Mouse (Mus musculus): ENCODE results near the gene Scgb1a1. TPM values are rescaled to one million over a fixed set of nuclear protein-coding genes. Genes with fewer than 3 reads are reported as not detected.

The Scgb1a1 gene
- polyA plus RNA-seq, 1 experiment from 2014 or later: not detected

DNA sequence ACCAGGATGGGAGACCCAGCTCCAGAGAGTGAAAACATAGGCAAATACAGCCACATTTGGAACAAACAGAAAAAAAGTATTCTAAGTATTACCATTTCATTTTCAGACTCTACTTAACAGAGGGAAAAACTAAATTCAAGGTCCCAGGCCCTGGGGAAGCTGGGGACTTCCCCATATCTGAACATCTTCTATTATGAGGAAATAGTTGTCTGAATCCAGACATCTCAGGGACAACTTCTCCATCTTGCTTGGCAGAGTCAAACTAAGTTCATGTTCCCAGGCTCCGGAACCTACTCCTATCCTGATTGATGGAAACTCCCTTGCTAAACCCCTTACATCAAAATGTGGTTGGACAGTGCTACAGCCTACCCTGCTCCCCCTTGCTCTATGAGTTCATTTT lies 34.6 kb upstream of the Scgb1a1 start:
- no peak overlapping the region for H3K4me3 ChIP-seq (replicated peaks; ENCODE audit: low read depth, low read length)
- WGBS: 84% methylated on average over 1 of the region's 1 CpGs
- no peak overlapping the region for H3K4me2 ChIP-seq (ENCODE audit: low read length)
- no peak for TF ChIP-seq CTCF (IDR thresholded peaks at IDR 0.05; ENCODE audit: low read depth)
- no peak for DNase-seq (ENCODE audit: low spot score)
- H3K36me3 ChIP-seq (ENCODE audit: insufficient read depth, low read length): 0 out of 2 replicates have a peak, but pooled peaks cover 2% of the 10 kb centered on the region
- no peak overlapping the region for H3K9ac ChIP-seq (ENCODE audit: low read depth, low read length)
- no peak overlapping the region for H3K27ac ChIP-seq
- no peaks in the 10 kb centered on the region for H3K9me3 ChIP-seq (replicated peaks; ENCODE audit: low read length)
- no peak for ATAC-seq (replicated peaks; ENCODE audit: low FRiP score, low read depth)
- no peaks in the 10 kb centered on the region for H3K4me1 ChIP-seq (replicated peaks; ENCODE audit: insufficient read depth, low read length)
- H3K27me3 ChIP-seq (ENCODE audit: insufficient read depth, low read length): no peaks in the 10 kb centered on the region

DNA sequence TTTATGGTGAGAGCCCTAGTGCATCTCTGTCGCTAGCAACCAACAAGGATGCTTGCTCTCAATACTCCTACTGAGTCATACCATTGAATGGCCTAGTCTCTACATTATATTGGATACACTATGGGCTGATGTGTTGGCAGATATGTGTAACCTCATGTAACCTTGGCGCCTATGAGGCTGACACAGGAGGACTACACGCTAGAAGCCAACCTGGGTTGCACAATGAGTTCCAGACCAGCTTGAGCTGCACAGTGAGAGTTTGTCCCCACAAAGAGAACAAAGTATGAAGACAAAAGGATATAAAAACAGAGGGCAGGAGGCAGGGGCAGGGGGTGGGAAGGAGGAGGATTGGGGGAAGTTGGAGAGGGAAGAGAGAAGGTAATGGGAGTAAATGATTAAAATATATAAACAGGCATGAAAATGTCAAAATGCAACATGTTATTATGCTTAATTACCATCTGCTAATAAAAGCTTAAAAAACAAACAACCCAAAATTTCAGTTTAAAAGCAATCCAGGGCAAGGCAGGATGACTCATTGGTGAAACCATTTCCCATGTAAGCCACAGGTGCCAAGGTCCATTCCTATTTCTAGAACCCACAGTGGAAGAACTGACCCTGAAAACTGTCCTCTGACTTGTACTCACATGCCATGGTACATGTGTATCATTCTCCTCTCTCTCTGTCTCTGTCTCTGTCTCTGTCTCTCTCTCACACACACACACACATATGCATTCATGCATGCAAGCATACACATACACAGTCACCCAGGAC lies 32.1 kb upstream of the Scgb1a1 start:
- Histone ChIP-seq H3K4me2 (ENCODE audit: low read length) (no peak overlapping the region), H3K27ac (no peak overlapping the region), H3K9ac (ENCODE audit: low read depth, low read length) (no peak overlapping the region), H3K4me3 (replicated peaks; ENCODE audit: low read depth, low read length) (no peak overlapping the region), H3K36me3 (ENCODE audit: insufficient read depth, low read length) (peaks cover 10% of the 10 kb centered on the region; the same call in 1 of the 2 replicates), H3K27me3 (ENCODE audit: insufficient read depth, low read length) (no peaks in the 10 kb centered on the region), H3K4me1 (replicated peaks; ENCODE audit: insufficient read depth, low read length) (no peaks in the 10 kb centered on the region), H3K9me3 (replicated peaks; ENCODE audit: low read length) (no peaks in the 10 kb centered on the region)
- ATAC-seq (replicated peaks; ENCODE audit: low FRiP score, low read depth) (no peak), DNase-seq (ENCODE audit: low spot score) (no peak)
- 96% methylated on average over 3 of the region's 3 CpGs for WGBS
- TF ChIP-seq CTCF (IDR thresholded peaks at IDR 0.05; ENCODE audit: low read depth): no peak

DNA sequence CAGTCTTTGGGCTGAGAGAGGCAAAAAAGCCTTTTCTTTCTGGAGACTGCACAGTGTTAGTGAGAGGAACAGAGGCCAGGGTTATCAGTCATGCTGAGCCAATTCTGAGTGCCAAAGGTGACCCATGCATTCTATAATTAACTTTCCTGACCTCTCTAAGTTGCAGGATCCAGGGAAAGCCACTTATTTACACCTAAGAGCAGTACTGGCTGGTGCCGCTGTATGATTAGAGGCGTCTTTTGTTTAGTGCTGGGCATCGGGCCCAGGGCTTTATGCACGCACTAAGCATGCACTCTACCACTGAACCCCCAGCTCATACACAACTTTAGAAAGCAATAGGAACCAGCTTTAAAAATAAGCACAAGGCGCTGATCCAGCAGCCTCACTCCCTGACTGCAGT lies 29.5 kb upstream of the Scgb1a1 start:
- H3K27me3 ChIP-seq (ENCODE audit: insufficient read depth, low read length): no peaks in the 10 kb centered on the region
- no peak for TF ChIP-seq CTCF (IDR thresholded peaks at IDR 0.05; ENCODE audit: low read depth)
- ATAC-seq (replicated peaks; ENCODE audit: low FRiP score, low read depth) (no peak), DNase-seq (ENCODE audit: low spot score) (no peak)
- H3K27ac ChIP-seq: no peak overlapping the region
- H3K36me3 ChIP-seq (ENCODE audit: insufficient read depth, low read length): peaks cover 25% of the 10 kb centered on the region; the same call in 1 of the 2 replicates
- 79% methylated on average over 5 of the region's 5 CpGs for WGBS
- no peak overlapping the region for H3K4me3 ChIP-seq (replicated peaks; ENCODE audit: low read depth, low read length)
- H3K9ac ChIP-seq (ENCODE audit: low read depth, low read length): no peak overlapping the region
- no peak overlapping the region for H3K4me2 ChIP-seq (ENCODE audit: low read length)
- H3K4me1 ChIP-seq (replicated peaks; ENCODE audit: insufficient read depth, low read length): no peaks in the 10 kb centered on the region
- H3K9me3 ChIP-seq (replicated peaks; ENCODE audit: low read length): no peaks in the 10 kb centered on the region

DNA sequence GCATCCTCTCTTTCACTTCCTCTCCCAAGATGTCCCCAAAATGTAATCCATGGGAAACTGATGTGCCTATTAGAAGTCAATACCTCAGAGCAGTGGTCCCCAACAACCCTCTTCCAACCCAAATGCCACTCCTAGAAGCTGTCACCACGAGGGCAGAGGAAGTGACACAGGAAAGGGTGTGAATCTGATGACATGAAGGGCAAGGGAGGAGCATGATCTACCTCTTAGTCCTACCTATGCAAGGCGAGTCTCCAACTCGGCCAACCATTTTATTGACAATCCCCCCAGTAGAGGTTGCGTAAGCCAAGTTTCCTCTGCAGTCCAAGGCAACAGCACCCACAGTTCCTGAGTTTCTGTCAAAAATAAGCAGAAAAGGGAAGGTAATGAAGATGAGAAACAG lies 28.5 kb upstream of the Scgb1a1 start:
- TF ChIP-seq CTCF (IDR thresholded peaks at IDR 0.05; ENCODE audit: low read depth): no peak
- ATAC-seq (replicated peaks; ENCODE audit: low FRiP score, low read depth) (no peak), DNase-seq (ENCODE audit: low spot score) (no peak)
- Histone ChIP-seq H3K36me3 (ENCODE audit: insufficient read depth, low read length) (peaks cover 25% of the 10 kb centered on the region; the same call in 1 of the 2 replicates), H3K27me3 (ENCODE audit: insufficient read depth, low read length) (no peaks in the 10 kb centered on the region), H3K4me2 (ENCODE audit: low read length) (no peak overlapping the region), H3K27ac (no peak overlapping the region), H3K9me3 (replicated peaks; ENCODE audit: low read length) (no peaks in the 10 kb centered on the region), H3K9ac (ENCODE audit: low read depth, low read length) (no peak overlapping the region), H3K4me1 (replicated peaks; ENCODE audit: insufficient read depth, low read length) (no peaks in the 10 kb centered on the region), H3K4me3 (replicated peaks; ENCODE audit: low read depth, low read length) (no peak overlapping the region)
- WGBS: 72% methylated on average over 4 of the region's 4 CpGs

DNA sequence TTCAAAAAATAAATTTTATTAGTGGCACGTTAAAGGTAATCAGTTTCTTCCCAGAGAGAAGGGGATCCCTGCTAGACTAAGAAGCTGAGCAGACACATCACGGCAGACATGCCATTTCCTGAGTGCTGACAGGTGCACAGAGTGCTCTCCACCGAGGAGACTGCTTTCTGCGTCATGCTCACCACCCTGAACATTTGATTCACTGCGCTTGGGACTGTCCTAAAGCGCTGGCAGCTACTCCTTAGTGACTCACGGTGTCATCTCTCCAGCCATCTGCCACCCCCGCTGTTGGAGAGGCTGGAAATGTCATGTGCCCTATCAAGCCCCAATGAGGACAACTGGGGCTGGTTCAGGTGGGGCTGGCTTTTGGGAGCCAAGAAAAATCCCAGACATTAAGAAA lies 24.3 kb upstream of the Scgb1a1 start:
- H3K4me3 ChIP-seq (replicated peaks; ENCODE audit: low read depth, low read length): no peak overlapping the region
- H3K27me3 ChIP-seq (ENCODE audit: insufficient read depth, low read length): no peaks in the 10 kb centered on the region
- whole genome bisulfite sequencing: 63% methylated on average over 8 of the region's 8 CpGs
- peaks cover 5% of the 10 kb centered on the region; the same call in 1 of the 2 replicates for H3K4me1 ChIP-seq (replicated peaks; ENCODE audit: insufficient read depth, low read length)
- no peak overlapping the region for H3K27ac ChIP-seq
- H3K9me3 ChIP-seq (replicated peaks; ENCODE audit: low read length): no peaks in the 10 kb centered on the region
- peaks cover 22% of the 10 kb centered on the region; the same call in 1 of the 2 replicates for H3K36me3 ChIP-seq (ENCODE audit: insufficient read depth, low read length)
- no peak overlapping the region for H3K4me2 ChIP-seq (ENCODE audit: low read length)
- TF ChIP-seq CTCF (IDR thresholded peaks at IDR 0.05; ENCODE audit: low read depth): no peak
- ATAC-seq (replicated peaks; ENCODE audit: low FRiP score, low read depth) (no peak), DNase-seq (ENCODE audit: low spot score) (no peak)
- H3K9ac ChIP-seq (ENCODE audit: low read depth, low read length): no peak overlapping the region

DNA sequence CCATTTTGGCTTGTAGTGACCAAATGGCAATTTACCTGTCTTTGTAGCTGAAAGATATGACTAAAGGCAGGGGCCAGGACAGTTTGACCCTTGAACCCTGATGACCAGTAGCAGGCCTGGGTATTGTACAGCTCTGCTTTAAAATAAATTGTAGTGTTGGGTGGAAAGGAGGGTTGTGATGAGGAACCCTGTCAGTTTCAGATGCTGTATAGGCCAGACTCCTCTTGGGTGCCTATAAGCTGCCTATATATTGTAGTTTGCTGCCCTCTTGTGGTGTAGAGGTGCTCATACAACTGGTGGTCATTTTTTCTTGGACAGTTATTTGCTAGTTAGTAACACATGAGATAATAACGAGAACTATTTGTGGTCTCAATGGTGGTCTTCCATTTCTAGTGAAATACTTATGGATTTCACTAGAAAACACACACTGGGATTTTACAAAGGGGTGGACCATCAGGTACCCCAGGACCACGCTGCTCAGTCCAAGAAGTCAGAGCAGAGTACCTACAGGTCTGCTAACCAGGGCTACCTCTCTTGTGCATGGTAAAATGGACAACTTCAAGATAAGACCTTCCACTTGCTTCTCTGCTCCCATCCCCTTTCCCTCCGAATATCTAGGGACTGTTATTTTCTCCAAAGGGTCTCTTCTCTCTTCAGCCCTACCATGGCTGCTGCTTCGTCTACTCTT lies 22.6 kb upstream of the Scgb1a1 start:
- DNase-seq (ENCODE audit: low spot score) (peak; percentile 93), ATAC-seq (replicated peaks; ENCODE audit: low FRiP score, low read depth) (peak; percentile 69; the same call in 1 of the 2 replicates)
- peak; percentile 87 for TF ChIP-seq CTCF (IDR thresholded peaks at IDR 0.05; ENCODE audit: low read depth)
- no peak overlapping the region for H3K27ac ChIP-seq
- WGBS: 58% methylated on average over 4 of the region's 4 CpGs
- peaks cover 14% of the 10 kb centered on the region; the same call in 1 of the 2 replicates for H3K4me1 ChIP-seq (replicated peaks; ENCODE audit: insufficient read depth, low read length)
- no peak overlapping the region for H3K9ac ChIP-seq (ENCODE audit: low read depth, low read length)
- no peak overlapping the region for H3K4me3 ChIP-seq (replicated peaks; ENCODE audit: low read depth, low read length)
- H3K4me2 ChIP-seq (ENCODE audit: low read length): no peak overlapping the region
- no peaks in the 10 kb centered on the region for H3K9me3 ChIP-seq (replicated peaks; ENCODE audit: low read length)
- H3K36me3 ChIP-seq (ENCODE audit: insufficient read depth, low read length): peaks cover 19% of the 10 kb centered on the region; the same call in 1 of the 2 replicates
- H3K27me3 ChIP-seq (ENCODE audit: insufficient read depth, low read length): no peaks in the 10 kb centered on the region

All from kidney, postnatal 0 days (tissue).